Mouse (Mus musculus): ENCODE measurements at regions not wholly inside any gene's neighbourhood (a gene's known extent, or its start where the extent isn't known, plus 50 kb on each side); places are given as distances from the start of the nearest gene placed in this dataset.

GRCm38 (mm10) chrX:158451792-158452191, 408.7 kb upstream of the Cnksr2 start:
- DNase-seq, result no peak

- no peak for DNase-seq
Observed at GRCm38 (mm10) chrX:158423554-158424258, 380.6 kb upstream of the Cnksr2 start.

- DNase-seq, result peak in 1 of 2 experiments; percentile 14
Observed at GRCm38 (mm10) chrX:158394184-158394894, 351.2 kb upstream of the Cnksr2 start.

- DNase-seq, result peak; percentile 73 to 82
Observed at GRCm38 (mm10) chrX:158375791-158376190, 332.7 kb upstream of the Cnksr2 start.

GRCm38 (mm10) chrX:158373219-158373618, 330.1 kb upstream of the Cnksr2 start:
- peak; percentile 36 to 50 for DNase-seq

All from cerebellum, postnatal 36 days (tissue).